Mouse (Mus musculus) ovary, adult 18-20 months (tissue): ENCODE measurements around the gene Smtnl2.
"Not testable (repeated sequence)": the region's sequence is repeated elsewhere in the genome, so short reads cannot be mapped to it uniquely, and the experiment has no call there.

Experiments used
- DNase-seq: peaks from one replicate; pipeline ENCODE4 v3.0.0; 2022; ENCODE audit warnings: low spot score, mixed read lengths

The Smtnl2 gene

DNA sequence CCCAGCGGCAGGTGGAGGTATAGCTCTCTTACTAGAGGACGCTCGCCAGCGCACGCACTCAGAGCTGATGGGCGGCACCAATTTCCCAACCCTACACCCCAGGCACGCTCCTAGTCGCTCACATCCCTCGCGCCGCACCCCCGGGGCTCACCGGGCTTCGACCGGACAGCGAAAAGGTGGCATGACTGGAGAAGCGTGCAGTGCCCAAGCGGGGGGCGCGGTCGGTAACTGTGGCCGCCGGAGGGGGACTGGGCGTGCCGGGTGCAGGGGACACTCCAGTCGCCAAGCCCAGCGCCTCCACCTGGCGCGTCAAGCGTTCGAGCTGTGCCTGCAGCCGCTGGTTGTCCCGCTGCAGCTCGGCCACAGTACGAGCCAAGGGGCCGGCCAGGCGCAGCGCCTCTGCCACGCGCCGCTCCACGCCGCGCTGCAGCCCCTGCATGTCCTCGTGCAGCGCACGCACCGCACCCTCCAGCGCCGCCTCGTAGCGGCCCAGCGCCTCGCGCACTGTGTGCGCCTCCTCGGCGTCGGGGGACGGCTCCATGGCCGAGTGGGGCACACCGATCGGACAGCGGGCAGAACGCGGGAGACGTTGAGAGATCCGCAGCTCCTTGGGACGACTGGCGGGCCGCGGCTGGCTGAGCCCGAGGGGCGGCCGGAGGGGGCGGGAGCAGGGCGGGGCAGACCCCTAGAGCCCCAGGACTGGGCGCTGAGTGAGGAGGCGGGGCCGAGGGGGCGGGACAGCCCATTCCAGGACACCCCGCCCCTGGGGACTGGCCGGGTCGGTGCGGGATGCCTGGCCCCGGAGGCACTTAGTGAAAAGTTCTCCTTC lies at the start of gene Smtnl2:
Gene Smtnl2 (minus strand): TSS at position 621 of the 829 bp plus-strand sequence.
- DNase-seq = peak; percentile 85

DNA sequence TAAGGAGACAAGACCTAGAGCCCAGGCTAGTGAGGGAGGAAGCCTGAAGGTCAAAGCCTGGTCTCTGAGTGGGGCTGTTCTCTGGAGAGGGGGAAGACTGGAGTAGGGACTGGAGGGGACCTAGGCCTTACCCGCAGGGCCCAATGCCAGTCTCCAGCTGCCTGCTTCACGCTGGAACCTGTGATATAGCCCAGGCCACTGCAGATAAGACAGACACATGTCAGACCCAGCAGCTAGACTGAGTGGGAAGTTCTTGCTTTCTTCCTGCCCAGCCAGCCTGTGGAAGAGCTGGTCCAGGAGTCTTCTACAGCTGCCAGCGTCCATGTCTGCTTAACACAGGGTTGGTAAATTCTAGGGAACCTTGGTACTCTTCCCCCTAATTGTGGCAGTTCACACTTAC lies 47.0 kb upstream of the Smtnl2 start:
- no peak for DNase-seq

DNA sequence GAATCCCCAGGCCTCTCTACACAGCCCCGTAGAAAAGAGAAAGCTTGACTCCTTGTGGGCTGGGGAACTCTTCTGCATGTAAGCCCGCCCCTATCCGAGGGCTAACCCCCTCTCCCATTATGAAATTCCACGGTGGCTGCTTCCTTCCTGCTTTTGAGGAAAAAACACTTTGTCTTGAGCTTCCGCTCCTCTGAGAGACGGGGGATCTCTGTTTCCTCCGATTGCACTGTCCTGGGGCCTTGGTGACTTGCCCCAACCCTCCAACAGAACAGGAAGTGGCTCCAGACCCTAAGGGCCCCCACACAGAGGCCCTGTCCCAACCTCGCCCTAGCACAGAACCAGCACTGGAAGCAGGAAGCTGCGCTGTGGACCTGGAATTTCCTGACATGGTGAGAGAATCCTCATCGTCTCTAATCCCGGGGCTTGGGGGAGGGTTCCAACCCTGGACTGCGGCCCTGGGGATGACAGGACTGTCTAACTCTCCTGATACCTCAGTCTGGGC lies 46.5 kb upstream of the Smtnl2 start:
- no peak for DNase-seq

DNA sequence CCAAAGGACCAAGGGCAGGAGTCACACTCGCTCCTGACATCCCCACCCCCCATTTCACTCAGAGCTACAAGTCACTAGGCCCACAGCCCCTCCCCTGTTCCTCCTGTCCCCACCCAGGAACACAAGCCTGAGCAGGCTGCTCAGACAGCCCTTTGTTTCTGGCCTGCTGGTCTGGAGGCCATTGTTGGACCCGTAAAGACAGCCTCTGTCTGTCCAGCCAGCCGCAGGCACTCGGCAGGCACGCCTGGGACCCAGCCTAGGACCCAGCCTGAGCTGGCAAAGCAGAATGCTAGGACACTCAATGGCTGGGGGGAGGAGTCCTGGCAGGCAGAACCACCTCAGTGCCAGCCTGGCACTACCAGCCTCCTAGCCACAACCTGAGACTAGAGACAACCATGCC lies 44.2 kb upstream of the Smtnl2 start:
- no peak for DNase-seq

DNA sequence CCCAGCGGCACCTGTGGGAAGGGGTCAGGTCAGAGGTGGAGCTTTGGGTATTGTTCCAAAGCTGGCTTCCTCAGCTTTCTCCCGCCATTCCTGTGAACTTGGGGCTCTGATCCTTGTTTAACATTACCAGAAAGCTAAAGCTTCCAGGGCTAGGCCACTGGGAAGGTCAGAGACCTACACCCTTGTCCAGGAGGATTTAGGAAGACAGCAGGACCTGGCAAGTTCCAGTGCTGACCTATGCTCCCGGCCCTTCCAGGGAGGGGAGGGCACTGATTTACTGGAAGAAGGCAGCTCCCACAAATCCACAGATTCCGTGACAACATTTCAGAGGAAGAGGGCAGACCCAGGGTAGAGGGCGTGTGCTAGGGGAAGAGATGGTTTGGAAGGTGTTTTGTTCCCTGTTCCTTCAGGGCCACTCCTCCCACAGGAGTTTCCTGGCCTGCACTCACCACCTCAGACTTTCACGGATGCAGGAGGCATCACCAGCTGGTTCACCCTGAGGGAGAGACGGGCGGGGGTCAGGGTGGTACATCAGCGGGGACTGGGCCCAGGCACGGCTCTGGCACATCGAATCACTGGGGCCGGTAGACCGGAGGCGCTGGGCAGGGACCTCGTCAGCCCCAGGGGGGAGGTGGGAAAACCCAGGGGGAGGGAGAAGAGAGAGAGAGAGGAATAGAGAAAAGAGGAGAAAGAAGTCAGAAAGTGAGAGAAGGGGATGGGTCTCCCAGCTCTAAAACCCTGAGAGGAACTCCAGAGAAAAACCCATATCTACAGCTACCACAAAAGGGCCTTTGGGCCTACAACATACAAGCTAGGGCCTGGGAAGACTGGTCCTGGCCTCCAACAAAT lies 41.8 kb upstream of the Smtnl2 start:
- DNase-seq = no peak

DNA sequence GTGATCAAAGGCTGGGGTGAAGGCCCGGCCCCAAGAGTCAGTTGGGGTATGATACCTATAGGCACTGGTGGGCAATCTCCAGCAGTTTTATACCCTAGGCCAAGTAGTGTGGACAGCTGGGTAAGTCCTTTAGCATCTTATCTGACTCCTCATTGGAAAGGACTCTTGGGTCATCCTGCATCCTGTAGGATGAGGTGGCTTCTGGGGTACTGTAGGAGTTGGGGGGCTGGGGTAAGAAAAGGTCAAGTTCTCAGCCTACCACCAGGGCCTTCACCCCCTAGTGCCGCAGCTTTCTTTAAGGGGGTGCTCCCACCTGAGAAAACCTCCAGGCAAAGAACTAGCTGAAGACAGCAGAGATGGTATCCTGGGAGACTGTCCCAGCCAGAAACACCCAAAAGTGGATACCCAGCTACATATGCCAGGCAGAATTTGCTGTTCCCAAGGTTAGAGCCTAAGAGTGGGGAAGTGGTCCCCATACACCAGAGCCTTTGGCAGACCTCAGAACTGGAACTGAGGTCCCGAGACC lies 40.7 kb upstream of the Smtnl2 start:
- no peak for DNase-seq

DNA sequence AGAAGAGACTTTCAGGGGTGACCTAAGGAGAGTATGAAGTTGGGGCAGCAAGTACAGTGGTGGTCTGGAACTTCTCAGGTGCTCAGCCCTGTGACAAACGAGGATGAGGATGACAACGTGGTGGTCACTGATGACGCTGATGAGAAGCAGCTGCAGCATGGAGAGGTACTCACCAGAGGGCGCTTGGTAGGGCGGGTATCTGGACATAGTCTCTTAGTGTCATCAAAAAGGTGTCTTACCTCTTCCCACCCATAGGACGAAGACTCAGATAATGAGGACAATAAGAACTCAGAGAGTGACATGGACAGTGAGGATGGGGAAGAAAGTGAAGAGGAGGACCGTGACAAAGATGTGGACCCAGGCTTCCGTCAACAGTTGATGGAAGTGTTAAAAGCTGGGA lies 36.0 kb upstream of the Smtnl2 start:
- no peak for DNase-seq

DNA sequence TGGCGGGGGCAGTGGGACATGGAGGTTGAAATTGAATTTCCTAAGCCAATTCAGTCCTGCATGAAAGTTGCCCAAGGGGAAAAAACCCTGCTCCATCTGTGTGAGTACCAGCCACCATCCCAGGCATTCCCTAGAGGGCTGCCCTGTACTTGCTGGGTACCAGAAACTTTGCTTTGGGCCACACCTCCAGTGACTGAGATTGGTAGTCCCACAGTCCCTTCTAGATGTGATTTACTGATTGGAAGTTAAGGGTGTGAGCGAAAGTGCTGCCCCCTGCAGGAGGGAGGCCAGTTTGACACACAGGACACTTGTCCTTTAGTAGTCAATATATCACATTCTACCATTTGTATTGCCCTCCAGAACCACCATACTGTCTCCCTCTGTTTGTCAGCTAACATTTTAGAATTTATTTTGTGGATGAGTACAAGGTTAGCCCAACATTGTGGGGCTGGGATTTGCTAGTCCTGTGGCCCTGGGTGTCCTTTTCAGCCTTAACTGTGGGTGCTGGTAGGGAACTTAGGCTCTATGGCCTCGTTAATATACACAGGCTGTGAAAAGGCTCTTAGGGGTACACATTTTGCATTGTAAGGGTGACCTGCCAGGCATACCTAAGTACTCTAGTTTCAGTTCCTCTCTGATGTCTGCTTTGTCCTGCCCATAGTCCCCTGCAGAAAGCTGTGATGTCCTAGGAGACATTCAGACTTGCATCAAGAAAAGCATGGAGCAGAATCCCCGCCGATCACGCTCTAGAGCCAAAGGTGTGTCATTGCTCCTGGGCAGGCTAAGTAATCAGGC lies 35.0 kb upstream of the Smtnl2 start:
- no peak for DNase-seq

DNA sequence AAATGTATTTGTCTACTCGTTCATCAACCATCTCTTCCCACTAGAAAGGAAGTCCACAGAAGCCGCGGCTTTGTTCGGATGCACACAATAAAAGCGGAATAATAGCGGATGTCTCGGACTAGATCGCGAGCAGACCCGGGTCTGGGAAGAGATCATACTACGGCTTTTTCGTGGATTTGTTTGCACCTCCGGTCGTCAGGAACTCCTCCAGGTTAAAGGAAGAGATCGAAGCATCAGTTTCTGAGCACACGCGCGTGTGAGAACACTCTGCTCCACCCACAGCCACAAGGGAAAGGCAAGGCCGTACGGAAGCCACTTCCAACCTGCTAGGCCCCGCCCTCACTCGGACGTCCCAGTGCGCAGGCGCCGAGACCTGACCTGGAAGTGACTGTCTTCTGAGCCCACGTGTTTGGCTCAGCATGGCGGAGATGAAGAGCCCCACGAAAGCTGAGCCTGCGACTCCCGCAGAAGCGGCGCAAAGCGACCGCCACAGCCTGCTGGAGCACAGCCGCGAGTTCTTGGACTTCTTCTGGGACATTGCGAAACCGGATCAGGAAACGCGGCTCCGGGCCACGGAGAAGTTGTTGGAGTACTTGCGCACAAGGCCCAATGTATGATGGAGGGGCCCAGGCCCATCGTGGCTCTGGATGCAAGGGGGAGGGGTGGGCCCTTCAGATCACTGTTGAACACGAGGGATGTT lies 29.6 kb upstream of the Smtnl2 start, which contains the start of gene Mybbp1a:
Gene Mybbp1a (plus strand): TSS at position 391 of the 700 bp plus-strand sequence.
- peak; percentile 96 for DNase-seq

DNA sequence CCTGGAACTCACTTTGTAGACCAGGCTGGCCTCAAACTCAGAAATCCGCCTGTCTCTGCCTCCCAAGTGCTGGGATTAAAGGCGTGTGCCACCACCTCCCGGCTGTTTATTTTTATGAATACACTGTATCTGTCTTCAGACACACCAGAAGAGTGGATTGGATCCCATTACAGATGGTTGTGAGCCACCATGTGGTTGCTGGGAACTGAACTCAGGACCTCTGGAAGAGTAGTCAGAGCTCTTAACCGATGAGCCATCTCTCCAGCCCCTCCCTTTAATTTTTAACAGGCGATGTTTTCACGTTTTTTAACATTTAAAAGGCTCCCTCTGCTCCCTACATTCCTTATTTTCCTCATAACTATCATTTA lies 29.1 kb upstream of the Smtnl2 start:
- not testable (repeated sequence) for DNase-seq

DNA sequence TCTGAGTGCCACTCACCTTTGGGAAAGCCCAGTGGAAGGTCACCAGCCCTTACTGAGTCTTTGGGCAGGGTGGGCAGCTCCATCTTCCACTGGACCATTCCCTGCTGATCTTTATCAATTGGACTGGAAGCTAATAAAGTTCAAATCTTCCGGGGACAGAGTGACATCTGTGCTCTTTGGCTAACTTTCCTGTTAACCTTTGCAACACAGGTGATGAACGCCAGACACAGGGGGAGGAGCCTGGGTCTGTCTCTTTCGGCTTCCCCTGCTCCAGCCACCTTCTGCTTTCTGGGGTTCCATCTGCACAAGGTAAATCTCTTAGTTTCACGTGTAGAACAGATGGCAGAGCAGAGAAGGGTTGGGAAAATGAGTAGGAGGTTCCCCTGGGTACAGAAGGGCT lies 26.9 kb upstream of the Smtnl2 start:
- DNase-seq = no peak

DNA sequence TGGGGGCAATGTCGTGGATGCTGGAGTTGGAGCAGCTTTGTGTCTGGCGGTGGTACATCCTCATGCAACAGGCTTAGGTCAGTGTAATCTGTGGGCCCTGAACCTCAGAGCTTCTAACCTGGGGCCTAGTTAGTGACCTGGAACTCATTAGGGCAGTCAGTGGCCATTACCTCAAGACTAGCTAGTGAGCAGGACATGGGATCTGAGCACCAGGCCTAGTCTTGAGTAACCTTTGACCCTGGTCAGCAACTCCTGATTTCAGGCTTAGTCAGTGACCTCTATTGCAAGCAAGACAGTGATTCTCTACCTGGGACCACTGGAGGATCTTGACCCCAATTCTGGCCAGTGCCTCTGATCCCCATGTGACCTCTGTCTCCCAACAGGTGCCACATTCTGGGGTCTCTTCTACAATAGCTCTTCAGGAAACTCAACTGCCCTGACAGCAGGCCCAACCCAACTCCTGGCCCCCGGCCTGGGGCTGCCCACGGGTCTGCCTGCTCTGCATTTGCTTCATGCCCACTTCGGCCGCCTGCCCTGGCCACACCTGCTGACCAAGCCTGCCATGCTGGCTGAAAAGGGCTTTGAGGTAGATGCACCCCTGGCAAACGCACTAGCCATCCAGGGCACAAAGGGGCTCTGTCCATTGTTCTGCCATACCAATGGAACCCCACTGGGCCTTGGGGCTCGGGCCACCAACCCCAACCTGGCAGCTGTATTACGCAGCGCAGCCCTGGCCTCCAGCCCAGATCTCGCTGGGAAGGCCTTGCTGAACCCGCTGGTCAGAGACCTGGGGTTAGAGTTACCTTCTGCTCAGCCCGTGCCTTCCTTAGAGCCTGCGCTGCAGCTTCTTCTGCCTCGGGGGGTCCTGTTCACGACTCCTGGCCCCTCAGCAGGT lies 25.5 kb upstream of the Smtnl2 start:
- DNase-seq = no peak

DNA sequence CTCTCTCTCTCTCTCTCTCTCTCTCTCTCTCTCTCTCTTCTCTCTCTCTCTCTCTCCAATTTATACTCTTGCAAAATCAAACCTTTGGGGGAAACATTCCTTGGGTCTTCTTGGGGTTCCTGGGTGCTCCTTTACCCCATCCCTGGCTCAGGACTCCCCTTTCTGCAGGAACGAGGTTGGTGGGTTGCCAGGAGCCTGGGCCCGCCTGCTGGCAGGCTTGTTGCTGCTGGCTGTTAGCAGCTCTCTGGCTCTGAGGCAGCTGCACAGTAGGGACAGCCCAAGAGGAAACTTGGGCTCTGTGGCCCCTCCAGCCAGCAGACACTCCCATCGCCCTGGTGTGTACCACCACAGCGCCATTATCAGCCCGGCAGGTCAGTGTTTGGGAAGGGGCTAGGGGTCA lies 24.8 kb upstream of the Smtnl2 start:
- no peak for DNase-seq

DNA sequence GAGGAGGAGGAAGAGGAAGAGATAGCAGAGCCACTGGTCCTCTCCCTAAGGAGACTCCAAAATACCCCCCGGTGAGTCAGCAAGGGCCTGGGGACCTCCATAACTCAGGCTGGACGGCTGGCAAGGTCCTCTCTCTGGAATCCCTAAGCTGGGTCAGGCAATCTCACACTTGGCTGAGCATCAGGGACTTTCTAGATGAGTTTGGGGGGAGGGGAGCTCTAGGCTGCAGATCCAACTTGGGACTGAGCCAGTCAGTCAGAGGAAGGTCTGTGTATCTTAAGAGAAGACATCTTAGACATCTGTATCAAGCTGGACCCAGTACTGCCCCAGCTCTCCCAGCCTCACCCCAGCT lies 24.2 kb upstream of the Smtnl2 start:
- DNase-seq = peak; percentile 64

DNA sequence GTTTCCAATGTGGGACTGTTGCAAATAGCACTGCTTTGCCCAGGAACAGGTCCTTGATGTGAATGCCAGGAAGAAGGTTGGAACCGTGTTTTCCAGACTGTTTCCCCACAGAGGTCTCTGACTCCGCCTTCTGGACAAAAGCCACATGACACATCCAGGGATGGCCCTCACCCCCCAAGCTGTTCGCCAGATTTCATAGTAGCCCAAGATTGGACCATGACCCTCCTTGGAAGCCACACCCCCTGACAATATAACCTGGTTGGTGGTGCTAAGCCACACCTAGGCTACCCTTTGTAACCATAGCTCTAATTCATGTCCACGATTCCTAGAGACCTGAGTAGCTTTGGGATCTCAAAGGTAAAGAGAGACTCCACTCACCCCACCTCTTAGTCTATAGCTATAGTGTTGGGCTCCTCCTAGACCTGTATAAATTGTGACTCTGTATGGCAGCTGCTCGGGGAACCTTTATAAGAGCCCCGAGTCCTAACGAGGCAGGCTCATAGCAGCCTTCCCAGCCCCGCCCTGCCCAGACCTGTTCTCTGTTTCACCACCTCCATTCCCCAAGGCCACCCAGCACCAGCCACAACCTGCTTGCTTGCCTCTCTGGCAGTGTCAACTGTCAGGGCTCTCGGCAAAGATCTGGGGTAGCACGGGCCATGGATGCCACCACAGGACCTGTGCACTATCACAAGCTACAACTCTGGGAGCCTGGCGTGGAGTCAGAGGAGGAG lies 23.6 kb upstream of the Smtnl2 start, which contains the start of gene Ggt6:
Gene Ggt6 (plus strand): TSS at position 564 of the 731 bp plus-strand sequence.
- DNase-seq = no peak

DNA sequence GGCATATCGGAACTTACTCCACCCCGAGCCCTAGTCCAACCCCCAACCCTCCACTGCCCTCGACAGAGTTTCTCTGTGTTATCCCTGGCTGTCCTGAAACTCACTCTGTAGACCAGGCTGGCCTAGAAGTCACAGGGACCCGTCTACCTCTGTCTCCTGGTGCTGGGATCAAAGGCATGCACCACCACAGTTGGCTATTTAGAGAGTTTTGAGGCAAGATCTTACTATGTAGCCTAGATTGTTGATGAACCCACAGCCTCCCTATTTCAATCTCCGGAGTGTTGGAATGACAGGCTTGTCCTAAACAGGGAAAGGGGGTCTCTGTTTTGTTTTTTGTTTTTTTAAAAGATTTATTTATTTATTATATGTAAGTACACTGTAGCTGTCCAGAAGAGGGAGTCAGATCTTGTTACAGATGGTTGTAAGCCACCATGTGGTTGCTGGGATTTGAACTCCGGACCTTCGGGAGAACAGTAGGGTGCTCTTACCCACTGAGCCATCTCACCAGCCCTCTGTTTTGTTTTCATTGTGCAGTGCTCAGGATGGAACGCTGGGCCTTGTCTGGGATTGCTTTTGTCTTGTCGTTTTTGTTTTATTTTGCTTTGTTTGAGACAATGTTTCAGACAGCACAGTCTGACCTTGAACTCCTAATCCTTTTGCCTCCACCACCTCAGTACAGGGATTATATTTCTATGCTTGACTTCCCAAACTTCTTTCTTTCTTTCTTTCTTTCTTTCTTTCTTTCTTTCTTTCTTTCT lies 19.0 kb upstream of the Smtnl2 start:
- not testable (repeated sequence) for DNase-seq

DNA sequence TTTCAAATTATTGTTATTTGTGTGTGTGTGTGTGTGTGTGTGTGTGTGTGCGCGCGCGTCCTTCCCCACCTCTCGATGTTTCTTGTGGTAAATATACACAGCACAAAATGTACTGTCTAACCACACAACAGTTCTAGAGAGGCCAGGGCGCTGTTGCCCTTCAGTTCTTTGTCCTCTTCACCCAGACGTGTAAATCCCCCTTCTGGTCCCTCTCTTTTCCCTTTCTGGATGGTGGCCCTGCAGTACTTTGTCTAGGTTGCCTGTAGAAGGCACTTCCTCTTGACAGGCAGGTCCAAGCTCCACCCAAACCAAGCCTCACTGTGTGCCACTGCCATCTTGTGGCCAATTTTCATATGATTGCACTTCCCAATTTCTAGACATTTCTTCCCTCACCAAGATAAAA lies 17.8 kb upstream of the Smtnl2 start:
- DNase-seq = peak; percentile 56

DNA sequence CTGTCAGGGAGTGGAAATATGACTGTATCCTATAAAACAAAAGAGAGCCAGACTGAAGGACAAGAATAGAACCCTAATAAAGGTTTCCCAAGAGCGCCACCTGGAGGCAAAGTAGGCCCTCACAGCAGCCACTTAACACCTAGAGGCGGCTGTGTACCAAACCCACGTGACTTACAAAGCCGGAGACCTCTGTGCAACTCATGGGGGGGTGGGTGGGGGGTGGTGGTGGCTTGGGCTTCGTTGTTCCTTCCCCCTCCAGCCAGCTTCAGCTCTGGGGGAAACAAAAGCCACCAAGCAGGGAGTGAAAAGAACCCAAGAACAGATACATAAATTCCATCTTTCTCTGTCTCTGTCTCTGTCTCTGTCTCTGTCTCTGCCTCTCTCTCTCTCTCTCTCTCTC lies 17.2 kb upstream of the Smtnl2 start:
- peak; percentile 58 for DNase-seq

DNA sequence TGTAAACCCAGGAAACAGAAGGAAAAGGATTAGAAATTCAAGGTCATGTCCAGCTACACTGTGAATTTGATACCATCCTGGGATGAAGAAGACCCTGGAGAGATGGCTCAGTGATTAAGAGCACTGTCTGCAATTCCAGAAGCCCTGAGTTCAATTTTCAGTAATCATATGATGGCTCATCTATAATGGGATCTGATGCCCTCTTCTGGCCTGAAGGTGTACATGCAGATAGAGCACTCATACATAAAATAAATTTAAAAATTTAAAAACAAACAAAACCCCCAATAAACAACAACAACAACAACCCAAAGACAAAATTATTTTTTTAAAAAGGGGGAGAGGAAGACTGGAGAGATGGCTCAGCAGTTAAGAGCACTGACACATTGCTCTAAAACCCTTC lies 15.4 kb upstream of the Smtnl2 start:
- DNase-seq = no peak
